In the genomic region with DNA sequence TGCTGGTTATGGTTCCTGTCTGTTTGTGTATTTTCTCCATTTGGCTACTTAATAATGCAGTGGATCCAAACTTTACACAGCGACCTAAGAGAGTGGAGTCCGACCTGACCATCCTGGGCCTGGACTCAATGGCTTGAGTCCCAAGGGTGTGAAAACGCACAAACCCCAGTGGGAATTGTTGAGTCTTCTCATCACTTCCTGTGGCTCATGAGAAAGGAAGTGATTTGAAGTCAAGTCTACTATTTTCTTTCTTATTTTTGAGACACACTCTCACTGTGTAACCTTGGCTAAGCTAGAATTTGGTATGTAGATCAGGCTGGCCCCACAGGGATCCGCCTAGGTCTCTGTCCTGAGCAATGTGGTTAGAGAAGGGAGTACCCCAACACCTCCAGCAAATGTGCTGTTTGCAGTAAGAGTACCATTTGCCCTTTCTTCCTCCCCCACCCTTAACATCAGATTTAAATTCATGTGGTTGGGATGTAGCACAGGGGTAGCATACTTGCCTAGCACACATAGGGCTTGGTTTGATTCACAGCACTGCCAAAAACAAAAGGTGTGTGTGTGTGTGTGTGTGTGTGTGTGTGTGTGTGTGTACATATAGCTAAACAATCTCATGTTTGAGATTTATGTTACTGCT, we compare ENCODE assay signal across 21 mouse cellular contexts.
"Had no signal": no experiment of that assay in that cellular context is flagged by ENCODE, and none has a peak within 500 bp of the region (broad histone marks: within the 10 kb centered on the region; RNA-seq: fewer than 3 reads in every experiment).

No protein-coding gene starts in this region.

- H3K4me1 ChIP-seq: hindbrain, embryonic 10.5 days; hindbrain, embryonic 12.5 days; hindbrain, embryonic 15.5 days; limb, embryonic 13.5 days had no signal

- H3K4me3 ChIP-seq: heart, embryonic 10.5 days; heart, embryonic 12.5 days; hindbrain, embryonic 10.5 days; hindbrain, embryonic 12.5 days; hindbrain, embryonic 15.5 days; intestine, embryonic 15.5 days; layer of hippocampus, adult 2 months; limb, embryonic 13.5 days; limb, embryonic 15.5 days had no signal

- H3K36me3 ChIP-seq: heart, embryonic 10.5 days; heart, embryonic 12.5 days; hindbrain, embryonic 10.5 days; hindbrain, embryonic 12.5 days; hindbrain, embryonic 15.5 days; intestine, embryonic 15.5 days; limb, embryonic 13.5 days; limb, embryonic 15.5 days had no signal

- H3K9ac ChIP-seq: heart, embryonic 12.5 days; hindbrain, embryonic 12.5 days; hindbrain, embryonic 15.5 days; intestine, embryonic 15.5 days; limb, embryonic 13.5 days; limb, embryonic 15.5 days had no signal

- H3K9me3 ChIP-seq: heart, embryonic 10.5 days; heart, embryonic 12.5 days; hindbrain, embryonic 10.5 days; hindbrain, embryonic 12.5 days; hindbrain, embryonic 15.5 days; intestine, embryonic 15.5 days; limb, embryonic 13.5 days; limb, embryonic 15.5 days had no signal

- H3K27ac ChIP-seq: heart, embryonic 10.5 days; hindbrain, embryonic 10.5 days; hindbrain, embryonic 12.5 days; hindbrain, embryonic 15.5 days; hindbrain, postnatal 0 days; intestine, embryonic 15.5 days; layer of hippocampus, adult 2 months; limb, embryonic 13.5 days; limb, embryonic 15.5 days had no signal

- H3K4me2 ChIP-seq: heart, embryonic 12.5 days; hindbrain, embryonic 12.5 days; hindbrain, embryonic 15.5 days; intestine, embryonic 15.5 days; limb, embryonic 13.5 days; limb, embryonic 15.5 days had no signal

- DNase-seq: gastrocnemius, postnatal 14 days; gastrocnemius, postnatal 36 days; heart, adult 18-20 months; heart, postnatal 10 days; heart, postnatal 4 days; kidney, adult 18-20 months; kidney, adult 8-10 months; kidney, postnatal 10 days; kidney, postnatal 25 days; kidney, postnatal 4 days; left cerebral cortex, postnatal 4 days had no signal

- H3K27me3 ChIP-seq: hindbrain, embryonic 12.5 days; hindbrain, embryonic 15.5 days; intestine, embryonic 15.5 days; limb, embryonic 13.5 days; limb, embryonic 15.5 days had no signal
